Mouse (Mus musculus) embryonic facial prominence, embryonic 15.5 days (tissue): ENCODE measurements around the gene Osbpl8. TPM values are rescaled to one million over a fixed set of nuclear protein-coding genes. Genes with fewer than 3 reads are reported as not detected.
A peak's percentile ranks its signal among the peaks of the same experiment; 100 is the strongest.

Experiments
- ATAC-seq: fragments of 200-750 bp; cut with Nextera tagmentation; 2 replicates; pipeline ENCODE4 v1.8.0; 2017; ENCODE audit warnings: low read depth, moderate TSS enrichment; ENCODE audit not compliant: insufficient number of reproducible peaks, low FRiP score, low TSS enrichment
- H3K27ac ChIP-seq: fragments of 300-500 bp; sonication (generic); replicated peaks from 2 replicates; pipeline ENCODE4 v1.5.1; 2015; ENCODE audit warnings: mild to moderate bottlenecking, inconsistent platforms
- H3K27me3 ChIP-seq: fragments of 300-500 bp; sonication (generic); 2 replicates; pipeline ENCODE4 v1.6.1; 2015; ENCODE audit warnings: inconsistent platforms
- H3K36me3 ChIP-seq: fragments of 300-500 bp; sonication (generic); 2 replicates; pipeline ENCODE4 v1.6.1; 2015; ENCODE audit warnings: mild to moderate bottlenecking, inconsistent platforms
- H3K4me1 ChIP-seq: fragments of 300-500 bp; sonication (generic); 2 replicates; pipeline ENCODE4 v1.6.1; 2015; ENCODE audit warnings: inconsistent platforms
- H3K4me2 ChIP-seq: fragments of 300-500 bp; sonication (generic); replicated peaks from 2 replicates; pipeline ENCODE4 v1.6.1; 2015; ENCODE audit warnings: mild to moderate bottlenecking, inconsistent platforms
- H3K4me3 ChIP-seq: fragments of 300-500 bp; sonication (generic); replicated peaks from 2 replicates; pipeline ENCODE4 v1.5.1; 2015; ENCODE audit warnings: mild to moderate bottlenecking, inconsistent platforms
- H3K9ac ChIP-seq: fragments of 300-500 bp; sonication (generic); 2 replicates; pipeline ENCODE4 v1.6.1; 2015; ENCODE audit warnings: inconsistent platforms
- H3K9me3 ChIP-seq: fragments of 300-500 bp; sonication (generic); replicated peaks from 2 replicates; pipeline ENCODE4 v1.6.1; 2016; ENCODE audit warnings: inconsistent platforms
- WGBS: fragments of 180-500 bp; shearing (Covaris S2); methylation state at CpG from one replicate; pipeline ENCODE4 v1.1.7; 2015; 5-methylcytosine and 5-hydroxymethylcytosine counted together
- polyA plus RNA-seq: library from polyadenylated mRNA; unstranded; fragments of >200 nt; fragmentation: Nextera tagmentation; extraction: Ambion mirVana; gene quantifications from 2 replicates; pipeline ENCODE4 v1.2.1, GENCODE M21; 2015

Osbpl8 gene
- 12.8 and 13.5 TPM in 2 replicates for polyA plus RNA-seq

DNA sequence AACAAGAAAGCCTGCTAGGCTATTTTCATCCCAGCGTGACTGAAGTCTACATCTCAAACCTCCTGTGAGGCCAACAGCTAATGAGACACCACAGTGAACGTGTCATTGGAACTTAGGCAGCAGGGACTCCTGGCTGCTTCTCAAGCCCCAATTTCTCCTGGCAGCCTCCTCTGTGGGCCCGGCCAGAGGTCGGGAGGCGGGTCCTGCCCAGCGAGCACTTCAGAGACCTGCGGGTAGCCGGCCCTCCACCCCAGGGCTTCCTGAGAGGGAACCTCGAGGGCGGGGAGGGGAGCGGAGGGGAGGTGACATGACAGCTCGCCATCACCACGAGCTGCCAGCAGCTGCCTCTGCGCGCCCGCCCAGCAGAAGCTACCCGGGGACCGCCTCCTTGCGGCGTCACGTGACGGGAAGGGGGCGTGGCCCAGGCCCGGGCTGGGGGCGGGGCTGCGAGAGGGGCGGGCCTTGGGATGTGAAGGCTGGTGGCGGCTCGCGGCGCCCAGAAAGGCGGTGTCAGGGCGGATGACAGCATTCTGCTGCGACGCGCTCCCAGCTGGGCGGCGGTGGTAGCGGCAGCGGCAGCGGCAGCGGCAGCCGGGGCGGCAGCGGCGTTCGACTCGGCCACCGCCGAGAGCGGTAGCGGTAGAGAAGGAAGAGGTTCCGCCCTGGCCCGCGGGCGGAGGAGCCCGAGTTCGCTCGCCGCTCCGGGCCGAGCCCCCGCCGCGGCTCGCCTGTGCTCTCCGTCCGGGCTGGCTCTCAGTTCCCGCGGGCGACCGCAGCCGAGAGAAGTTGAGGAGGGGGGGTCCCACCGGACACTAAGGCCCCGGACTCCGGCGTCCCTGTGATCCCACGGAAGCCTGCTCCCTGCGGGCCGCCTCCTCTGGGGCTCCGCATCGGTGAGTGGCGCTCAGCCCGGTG, at the start of gene Osbpl8:
Gene Osbpl8 (plus strand): TSS at position 449 of the 915 bp plus-strand sequence.
- Histone ChIP-seq H3K27me3 (no peaks in the 10 kb centered on the region), H3K4me1 (peaks cover 19% of the 10 kb centered on the region), H3K27ac (peak within 1 kb of the TSS; percentile 94), H3K9me3 (no peaks in the 10 kb centered on the region), H3K4me3 (peak within 1 kb of the TSS; percentile 93), H3K36me3 (no peaks in the 10 kb centered on the region), H3K9ac (peak within 1 kb of the TSS; percentile 84), H3K4me2 (peak within 1 kb of the TSS; percentile 73)
- peak; percentile 94 for ATAC-seq
- 1% methylated on average over 84 of the region's 84 CpGs for WGBS

DNA sequence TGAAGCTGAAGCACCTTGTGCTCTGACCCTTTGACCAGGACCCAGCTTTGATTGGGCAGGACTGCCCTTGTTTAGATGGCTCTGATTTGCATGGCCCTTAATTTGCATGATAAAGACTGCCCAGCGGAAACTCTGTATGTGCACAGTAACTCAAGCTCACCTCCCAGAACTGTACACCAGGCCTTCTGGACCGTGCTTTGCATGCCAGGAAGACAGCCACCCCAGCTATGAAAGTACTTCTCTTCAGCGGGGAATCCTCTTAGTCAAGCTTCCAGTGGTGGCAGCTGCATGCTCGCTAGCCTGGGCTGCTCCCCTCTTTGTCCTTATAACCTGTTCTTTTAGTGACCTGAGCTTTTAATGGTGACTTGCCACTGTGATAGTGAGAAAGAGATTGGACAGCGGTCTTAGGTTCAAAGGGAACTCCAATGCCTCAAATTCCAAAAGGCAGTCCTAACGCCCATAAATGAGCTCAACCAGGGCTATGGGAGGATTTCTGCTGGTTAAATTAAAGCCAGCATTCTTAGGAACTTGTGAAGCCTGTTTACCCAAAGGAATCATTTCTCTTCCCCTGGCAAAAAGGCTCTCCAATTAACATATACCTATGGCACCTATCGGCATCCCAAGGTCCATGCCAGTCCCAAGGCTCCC, 47.2 kb upstream of the Osbpl8 start:
- Histone ChIP-seq H3K4me2 (no peak overlapping the region), H3K9me3 (no peaks in the 10 kb centered on the region), H3K4me3 (no peak overlapping the region), H3K4me1 (no peaks in the 10 kb centered on the region), H3K27ac (no peak overlapping the region), H3K36me3 (no peaks in the 10 kb centered on the region), H3K27me3 (no peaks in the 10 kb centered on the region), H3K9ac (no peak overlapping the region)
- no peak for ATAC-seq
- WGBS = 63% methylated on average over 7 of the region's 7 CpGs

DNA sequence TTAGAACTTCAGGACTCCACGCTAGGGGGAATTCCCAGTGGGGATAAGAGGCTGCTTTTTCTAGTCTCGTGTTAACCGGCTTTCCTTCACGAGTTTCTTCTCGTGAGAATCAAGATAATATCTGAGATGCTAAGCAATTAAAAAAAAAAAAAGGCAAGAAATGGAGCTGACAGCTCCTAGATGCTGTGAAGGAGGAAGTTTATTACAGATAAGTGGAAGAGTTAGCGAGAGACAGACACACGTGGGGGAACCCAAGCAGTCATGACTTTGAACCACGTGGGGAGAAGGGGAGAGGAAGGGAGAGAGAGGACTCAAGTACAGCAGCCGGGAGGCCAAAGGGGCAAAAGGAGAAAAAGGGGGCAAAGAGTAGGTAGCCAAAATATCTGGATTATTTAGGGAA, 46.3 kb upstream of the Osbpl8 start:
- Histone ChIP-seq H3K4me1 (no peaks in the 10 kb centered on the region), H3K27ac (no peak overlapping the region), H3K9me3 (no peaks in the 10 kb centered on the region), H3K4me3 (no peak overlapping the region), H3K4me2 (no peak overlapping the region), H3K9ac (no peak overlapping the region), H3K27me3 (no peaks in the 10 kb centered on the region), H3K36me3 (no peaks in the 10 kb centered on the region)
- no peak for ATAC-seq
- 63% methylated on average over 9 of the region's 9 CpGs for WGBS

DNA sequence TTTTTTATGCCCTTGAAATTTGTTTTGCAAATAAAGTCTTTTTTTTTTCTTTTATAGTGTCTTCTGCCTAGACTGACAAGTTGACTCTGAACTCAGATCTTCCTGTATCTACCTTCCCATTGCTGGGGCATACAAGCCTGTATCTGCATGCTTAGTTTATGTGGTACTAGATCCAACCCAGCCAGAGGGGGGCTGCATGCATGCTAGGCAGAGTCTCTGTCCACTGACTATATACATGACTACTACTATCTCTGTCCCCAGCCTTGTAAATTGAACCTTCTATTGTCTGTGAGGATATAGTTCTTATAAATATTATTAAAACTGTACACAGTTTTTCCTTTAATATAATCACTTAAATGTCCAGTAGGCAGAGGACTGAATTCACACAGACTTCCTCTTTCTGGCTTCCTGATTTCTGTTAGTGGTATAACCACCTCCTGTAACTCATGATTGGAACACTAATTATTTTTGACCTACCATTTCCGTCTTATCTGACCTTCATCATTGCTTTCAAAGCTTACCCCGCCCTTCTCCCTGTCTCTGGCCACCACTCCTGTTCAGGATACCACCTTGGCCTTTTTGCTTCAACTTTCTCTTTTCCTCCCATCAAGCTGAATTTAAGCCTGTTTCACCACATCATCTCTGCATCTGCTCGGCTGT, 45.4 kb upstream of the Osbpl8 start:
- Histone ChIP-seq H3K4me1 (no peaks in the 10 kb centered on the region), H3K4me3 (no peak overlapping the region), H3K27me3 (no peaks in the 10 kb centered on the region), H3K36me3 (no peaks in the 10 kb centered on the region), H3K9ac (no peak overlapping the region), H3K27ac (no peak overlapping the region), H3K9me3 (no peaks in the 10 kb centered on the region), H3K4me2 (no peak overlapping the region)
- no peak for ATAC-seq
- 46% methylated on average over 3 of the region's 3 CpGs for WGBS

DNA sequence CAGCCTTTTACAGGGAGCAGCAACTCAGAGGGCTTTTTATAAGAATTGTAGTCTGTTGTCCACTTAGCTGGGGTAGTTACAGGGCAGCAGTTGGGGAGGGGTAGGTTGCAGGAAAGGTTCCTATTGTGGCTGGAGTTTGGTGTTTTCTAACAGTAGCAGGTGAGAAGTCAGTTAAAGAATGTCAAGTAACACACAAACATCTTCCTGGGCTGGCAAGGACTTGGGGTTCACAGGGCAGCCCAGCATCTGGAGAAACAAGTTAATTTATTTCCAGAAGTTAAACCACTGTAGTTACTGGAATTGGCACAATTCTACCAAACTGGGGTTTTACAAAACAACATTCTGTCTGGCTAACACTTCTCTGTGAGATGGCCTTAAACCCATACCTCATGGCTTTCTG, 44.8 kb upstream of the Osbpl8 start:
- Histone ChIP-seq H3K27ac (no peak overlapping the region), H3K27me3 (no peaks in the 10 kb centered on the region), H3K4me2 (no peak overlapping the region)

DNA sequence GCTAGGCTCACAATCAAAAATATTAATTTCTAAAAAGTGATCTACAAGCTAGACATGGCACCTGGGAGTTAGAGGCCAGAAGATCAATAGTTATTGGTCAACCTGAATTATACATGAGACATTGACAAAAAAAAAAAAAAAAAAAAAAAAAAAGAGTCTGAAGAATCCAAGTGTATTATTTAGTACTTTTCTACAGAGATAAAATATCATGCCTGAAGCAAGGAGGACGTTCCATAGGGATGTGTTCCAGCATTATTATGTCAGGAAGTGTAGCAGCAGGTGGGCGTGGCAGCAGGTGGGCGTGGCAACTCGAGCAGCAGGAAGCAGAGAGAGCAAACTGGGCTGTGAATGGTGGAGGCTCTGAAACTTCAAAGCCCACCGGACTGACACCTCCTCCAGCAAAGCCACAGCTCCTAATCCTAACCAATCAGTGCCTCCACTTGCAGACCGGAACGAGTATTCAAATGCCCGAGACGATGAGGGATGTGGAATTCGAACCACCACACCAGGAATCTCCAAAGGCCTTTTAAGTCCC, 41.6 kb upstream of the Osbpl8 start:
- Histone ChIP-seq H3K27me3 (no peaks in the 10 kb centered on the region), H3K27ac (no peak overlapping the region), H3K36me3 (no peaks in the 10 kb centered on the region), H3K4me2 (no peak overlapping the region), H3K9ac (no peak overlapping the region), H3K4me1 (no peaks in the 10 kb centered on the region), H3K9me3 (no peaks in the 10 kb centered on the region), H3K4me3 (no peak overlapping the region)
- WGBS = 65% methylated on average over 10 of the region's 10 CpGs
- no peak for ATAC-seq

More for the DNA sequence above, 44.8 kb upstream of the Osbpl8 start:
- ATAC-seq = no peak
- Histone ChIP-seq H3K9ac (no peak overlapping the region), H3K9me3 (no peaks in the 10 kb centered on the region), H3K4me3 (no peak overlapping the region), H3K36me3 (no peaks in the 10 kb centered on the region), H3K4me1 (no peaks in the 10 kb centered on the region)

DNA sequence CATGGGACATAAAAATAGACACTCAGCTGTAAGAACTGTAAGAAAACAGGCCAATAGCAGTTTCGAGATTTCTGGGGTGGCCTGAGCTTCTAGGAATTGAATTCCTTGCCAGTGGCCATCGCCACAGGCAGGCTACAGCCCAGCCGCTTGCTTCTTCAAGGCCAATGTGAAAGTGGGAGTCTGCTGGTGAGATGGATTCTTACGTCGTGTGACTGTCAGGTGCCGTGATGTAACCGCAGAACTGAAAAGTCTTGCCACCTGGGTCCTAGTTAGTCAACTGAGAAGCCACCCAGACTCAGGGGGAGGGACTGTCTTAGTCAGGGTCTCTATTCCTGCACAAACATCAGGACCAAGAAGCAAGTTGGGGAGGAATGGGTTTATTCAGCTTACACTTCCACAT, 40.4 kb upstream of the Osbpl8 start:
- H3K36me3 ChIP-seq = no peaks in the 10 kb centered on the region
- H3K9ac ChIP-seq = no peak overlapping the region
- no peak overlapping the region for H3K4me3 ChIP-seq
- H3K9me3 ChIP-seq = no peaks in the 10 kb centered on the region
- 89% methylated on average over 7 of the region's 7 CpGs for WGBS
- ATAC-seq = no peak
- no peaks in the 10 kb centered on the region for H3K27me3 ChIP-seq
- H3K4me2 ChIP-seq = no peak overlapping the region
- H3K27ac ChIP-seq = no peak overlapping the region
- no peaks in the 10 kb centered on the region for H3K4me1 ChIP-seq

DNA sequence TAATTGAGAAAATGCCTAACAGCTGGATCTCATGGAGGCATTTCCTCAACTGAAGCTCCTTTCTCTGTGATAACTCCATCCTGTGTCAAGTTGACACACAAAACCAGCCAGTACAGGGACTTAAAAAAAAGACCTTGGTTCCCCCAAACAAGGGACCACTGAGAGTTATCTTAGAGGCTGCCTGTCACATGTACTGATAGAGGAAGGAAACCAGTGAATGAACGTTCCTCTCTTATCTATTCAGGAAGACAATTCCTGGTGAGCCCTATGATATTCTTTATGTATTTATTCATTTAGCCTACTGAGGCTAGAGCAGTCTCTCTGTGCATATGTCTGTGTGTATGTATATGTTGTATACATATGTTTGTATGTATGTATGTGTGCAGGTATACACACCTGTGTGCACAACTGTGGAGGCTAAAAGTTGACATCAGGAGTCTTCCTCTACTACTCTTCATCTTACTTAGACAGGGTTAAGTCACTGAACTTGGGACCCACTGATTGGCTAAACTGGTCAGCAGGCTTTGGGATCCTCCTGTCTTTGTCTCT, 39.7 kb upstream of the Osbpl8 start:
- Histone ChIP-seq H3K4me2 (no peak overlapping the region), H3K27me3 (no peaks in the 10 kb centered on the region), H3K4me1 (no peaks in the 10 kb centered on the region), H3K9ac (no peak overlapping the region), H3K9me3 (no peaks in the 10 kb centered on the region), H3K4me3 (no peak overlapping the region), H3K36me3 (no peaks in the 10 kb centered on the region), H3K27ac (no peak overlapping the region)
- WGBS = 64% methylated on average over 1 of the region's 1 CpGs
- no peak for ATAC-seq

DNA sequence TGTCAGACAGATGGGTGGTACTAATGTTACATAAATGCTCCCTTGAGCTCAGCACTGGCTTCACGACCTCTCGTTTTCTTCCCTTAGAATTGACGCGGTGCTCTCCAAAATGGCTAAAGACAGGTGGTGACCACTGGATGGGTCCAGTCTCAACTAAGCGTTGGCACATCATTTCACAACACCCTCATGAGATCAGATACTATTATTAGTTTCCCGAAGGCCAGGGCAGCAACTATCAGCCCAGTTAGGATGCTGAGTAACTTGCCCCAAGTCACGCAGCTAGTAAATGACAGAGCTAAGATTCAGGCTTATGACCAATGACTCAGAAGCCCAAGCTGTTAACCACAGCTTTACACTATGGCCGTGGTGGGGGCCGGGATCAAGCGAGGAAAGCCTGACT, 37.2 kb upstream of the Osbpl8 start:
- Histone ChIP-seq H3K9ac (no peak overlapping the region), H3K4me1 (no peaks in the 10 kb centered on the region), H3K27me3 (no peaks in the 10 kb centered on the region), H3K27ac (no peak overlapping the region), H3K4me3 (no peak overlapping the region), H3K9me3 (no peaks in the 10 kb centered on the region), H3K36me3 (no peaks in the 10 kb centered on the region), H3K4me2 (no peak overlapping the region)
- no peak for ATAC-seq
- WGBS = 81% methylated on average over 10 of the region's 10 CpGs

DNA sequence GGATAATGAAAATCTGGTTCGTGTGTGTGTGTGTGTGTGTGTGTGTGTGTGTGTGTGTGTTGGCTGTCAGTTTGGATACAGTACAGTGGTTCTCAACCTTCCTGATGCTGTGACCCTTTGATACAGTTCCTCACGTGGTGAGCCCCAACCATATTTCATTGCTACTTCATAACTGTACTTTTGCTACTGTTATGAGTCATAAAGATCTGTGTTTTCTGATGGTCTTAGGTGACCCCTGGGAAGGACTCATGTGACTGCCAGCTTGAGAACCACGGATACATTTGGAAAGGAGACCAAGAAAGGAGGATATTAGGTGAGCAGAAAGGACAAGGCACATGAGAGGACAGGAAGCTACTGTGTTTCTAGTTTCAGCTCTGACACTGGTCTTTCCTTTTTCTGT, 36.1 kb upstream of the Osbpl8 start:
- no peaks in the 10 kb centered on the region for H3K4me1 ChIP-seq
- H3K36me3 ChIP-seq = no peaks in the 10 kb centered on the region
- H3K9me3 ChIP-seq = no peaks in the 10 kb centered on the region
- no peak for ATAC-seq
- H3K4me3 ChIP-seq = no peak overlapping the region
- no peak overlapping the region for H3K4me2 ChIP-seq
- 70% methylated on average over 3 of the region's 3 CpGs for WGBS
- H3K27ac ChIP-seq = no peak overlapping the region
- no peaks in the 10 kb centered on the region for H3K27me3 ChIP-seq
- no peak overlapping the region for H3K9ac ChIP-seq
